Mouse (Mus musculus): ENCODE measurements around the gene Bend7.

Bend7 gene

GRCm38 (mm10) chr2:4717769-4718661 lies at the start of gene Bend7:
Bend7 (plus strand) TSS chr2:4717831.
- in situ Hi-C loops (cut with MboI) = no loop called here

DNA sequence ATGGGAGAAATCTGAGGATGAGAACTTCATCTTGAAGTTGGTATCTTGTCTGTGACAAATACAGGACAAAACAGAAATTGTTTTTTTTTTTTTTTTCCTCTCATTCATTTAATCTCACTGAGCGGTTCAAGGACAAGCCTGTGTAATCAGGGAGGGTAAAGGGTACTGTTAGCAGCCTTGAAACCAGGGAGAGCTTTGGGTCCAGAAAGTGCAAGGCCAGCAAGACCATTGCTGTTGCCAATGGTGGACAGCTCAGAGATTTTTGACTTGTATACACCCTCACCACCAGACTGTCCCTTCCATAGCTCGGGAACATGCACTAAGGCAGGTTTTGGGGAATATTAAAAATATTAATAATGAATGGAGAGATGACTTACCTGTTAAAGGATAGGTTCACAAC lies 49.0 kb upstream of the Bend7 start:
- in situ Hi-C loops (cut with MboI) = no loop called here

GRCm38 (mm10) chr2:4669701-4670100 lies 47.9 kb upstream of the Bend7 start:
- in situ Hi-C loops (cut with MboI) = no loop called here

- in situ Hi-C loops (cut with MboI) = no loop called here
Measured at GRCm38 (mm10) chr2:4671636-4672035, 46.0 kb upstream of the Bend7 start.

- in situ Hi-C loops (cut with MboI) = no loop called here
Measured at GRCm38 (mm10) chr2:4679886-4680285, 37.7 kb upstream of the Bend7 start.

GRCm38 (mm10) chr2:4711262-4711661 lies 6.4 kb upstream of the Bend7 start:
- in situ Hi-C loops (cut with MboI) = no loop called here

DNA sequence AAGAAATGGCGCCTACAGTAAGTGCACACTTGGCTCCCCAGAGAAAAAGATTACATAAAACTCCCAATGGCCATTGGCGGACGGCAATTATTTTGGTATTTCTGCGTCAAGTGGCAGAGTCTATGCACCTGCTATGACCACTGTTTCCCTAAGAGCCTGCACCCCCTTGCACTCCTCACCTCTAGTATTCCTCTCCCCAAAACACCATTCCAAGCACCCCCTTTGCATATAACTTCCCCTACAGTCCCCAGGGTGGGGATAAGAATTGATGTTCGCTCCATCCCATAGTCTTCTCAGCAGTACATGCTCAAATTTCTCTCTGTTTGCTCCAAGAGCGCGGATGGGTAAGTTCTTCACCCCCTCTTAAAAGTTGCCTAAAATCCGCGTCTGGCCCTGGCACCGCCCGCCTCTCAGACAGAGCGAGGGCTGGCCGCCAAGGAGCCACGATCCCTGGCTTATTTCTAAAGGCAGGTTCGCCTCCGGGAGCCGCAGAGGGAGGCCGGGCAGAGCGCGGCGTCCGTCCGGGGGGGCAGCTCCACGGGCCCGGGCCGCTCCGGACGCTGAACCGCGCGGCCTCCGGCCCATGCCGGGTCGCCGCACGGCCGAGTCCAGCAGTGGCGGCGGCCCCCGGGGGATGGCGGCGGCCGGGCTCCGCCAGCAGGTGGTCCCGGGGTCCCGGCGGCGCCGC lies 406 bp upstream of the Bend7 start:
- in situ Hi-C loops (cut with MboI) = no loop called here

GRCm38 (mm10) chr2:4723088-4723487 lies 5.5 kb downstream of the Bend7 start:
- in situ Hi-C loops (cut with MboI) = no loop called here

DNA sequence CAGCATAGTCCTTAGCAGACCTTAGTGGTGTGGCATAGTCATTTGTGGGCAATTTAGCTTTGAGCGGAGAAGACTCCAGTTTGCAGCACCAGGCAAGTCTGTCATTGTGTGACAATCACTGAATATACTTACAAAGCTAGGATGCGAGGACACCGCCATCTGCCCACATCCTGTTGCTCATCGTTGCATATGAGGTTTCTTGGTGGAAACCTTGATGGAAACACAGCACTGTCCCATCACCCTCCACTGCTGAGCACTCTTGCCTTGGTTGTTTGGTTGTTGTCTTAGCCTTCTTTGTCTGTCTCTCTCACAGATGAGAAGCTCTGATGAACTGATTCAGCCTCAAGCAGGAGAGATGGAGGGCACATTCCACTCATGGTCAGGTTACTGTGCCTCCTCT lies 12.5 kb downstream of the Bend7 start:
- in situ Hi-C loops (cut with MboI) = no loop called here

DNA sequence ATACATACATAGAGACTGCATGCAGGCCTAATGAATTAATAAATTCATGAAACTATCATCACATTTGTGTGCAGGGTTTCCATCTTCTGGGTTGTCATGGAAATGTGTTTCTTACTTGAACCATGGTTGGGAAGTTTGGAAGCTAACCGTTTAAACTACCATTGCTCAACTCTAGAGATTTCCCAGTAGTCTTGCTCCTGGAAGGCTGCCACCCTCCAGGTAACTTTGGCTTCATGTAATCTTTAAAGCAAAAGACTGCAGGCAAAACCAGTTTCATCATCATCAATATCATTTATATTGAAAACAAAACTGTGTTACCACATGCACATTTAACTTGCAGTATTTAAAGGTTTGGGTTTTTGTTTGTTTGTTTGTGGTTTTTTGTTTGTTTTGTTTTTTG lies 16.3 kb downstream of the Bend7 start:
- in situ Hi-C loops (cut with MboI) = no loop called here

- in situ Hi-C loops (cut with MboI) = no loop called here
Measured at GRCm38 (mm10) chr2:4736095-4736797, 18.6 kb downstream of the Bend7 start.

DNA sequence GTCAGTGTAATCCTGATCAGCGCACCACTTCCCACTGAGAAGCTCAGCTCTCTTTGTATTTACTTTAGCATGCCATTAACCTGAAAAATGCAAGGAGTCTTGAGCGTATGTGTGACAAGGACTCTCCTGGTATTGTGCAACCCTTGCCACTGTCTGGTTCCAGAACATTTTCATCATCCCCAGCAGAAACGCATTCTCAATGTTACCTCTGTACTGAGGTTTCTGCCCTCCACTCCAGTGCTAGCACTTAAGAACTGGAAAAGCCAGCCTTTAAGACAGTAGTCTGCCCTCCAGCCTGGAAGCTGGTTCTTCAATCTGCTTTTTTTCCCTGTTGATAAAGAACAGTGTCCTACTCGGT lies 19.1 kb downstream of the Bend7 start:
- in situ Hi-C loops (cut with MboI) = no loop called here

DNA sequence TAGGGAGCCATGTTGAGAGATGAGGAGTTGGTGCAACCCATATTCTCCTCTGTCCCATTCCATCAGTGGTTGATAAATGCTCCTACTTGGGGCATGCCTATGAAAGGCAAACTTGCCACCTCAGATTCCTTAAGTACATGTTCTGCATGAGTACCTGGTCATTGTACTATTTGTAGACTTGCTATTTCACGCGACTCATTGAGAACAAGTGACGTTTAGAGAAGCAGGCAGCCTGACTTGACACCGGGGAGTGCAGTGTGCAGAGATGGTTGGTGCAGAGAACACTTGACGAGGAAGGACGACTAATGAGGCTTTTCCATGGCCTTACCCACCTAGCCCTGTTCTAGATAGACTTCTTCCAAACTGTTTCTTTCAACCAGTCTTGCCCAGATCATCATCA lies 34.3 kb downstream of the Bend7 start:
- in situ Hi-C loops (cut with MboI) = no loop called here

DNA sequence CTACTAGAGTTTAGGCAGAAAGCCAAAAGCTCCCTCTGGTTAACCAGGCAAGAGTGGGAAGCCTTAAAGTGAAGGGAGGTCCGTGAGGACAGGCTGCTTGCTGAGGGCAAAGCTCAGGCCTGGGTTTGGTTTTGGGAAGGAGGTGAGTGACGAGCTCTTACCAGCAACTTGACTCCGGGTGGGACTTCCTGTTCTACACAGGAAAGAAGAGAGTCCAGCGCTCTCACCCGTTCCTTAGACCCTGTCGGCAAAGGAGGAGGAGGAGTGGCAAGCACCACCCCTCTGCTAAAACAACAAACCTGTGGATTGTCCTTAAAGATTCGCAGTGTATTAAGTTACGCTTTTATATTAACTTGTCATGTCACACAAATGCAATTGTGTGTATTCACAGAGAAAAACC lies 38.1 kb downstream of the Bend7 start:
- in situ Hi-C loops (cut with MboI) = no loop called here

DNA sequence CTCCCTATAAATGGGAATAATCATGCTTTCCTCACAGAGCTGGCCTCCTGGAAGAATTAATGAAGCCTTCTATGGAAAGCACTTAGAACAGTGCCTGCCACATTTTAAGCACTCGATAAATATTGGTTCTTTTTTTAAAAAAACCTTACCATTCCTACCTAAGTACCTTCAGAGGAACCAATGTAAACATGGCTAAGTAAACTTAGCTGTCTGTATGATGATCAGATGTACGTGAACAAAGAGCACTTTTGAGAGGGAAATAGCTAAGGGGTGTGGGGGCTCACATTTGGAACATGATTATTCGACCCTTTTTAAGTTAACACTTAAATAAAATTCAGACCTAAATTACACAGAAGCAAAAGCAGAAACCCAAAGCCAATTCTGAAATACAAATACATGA lies 39.6 kb downstream of the Bend7 start:
- in situ Hi-C loops (cut with MboI) = no loop called here

DNA sequence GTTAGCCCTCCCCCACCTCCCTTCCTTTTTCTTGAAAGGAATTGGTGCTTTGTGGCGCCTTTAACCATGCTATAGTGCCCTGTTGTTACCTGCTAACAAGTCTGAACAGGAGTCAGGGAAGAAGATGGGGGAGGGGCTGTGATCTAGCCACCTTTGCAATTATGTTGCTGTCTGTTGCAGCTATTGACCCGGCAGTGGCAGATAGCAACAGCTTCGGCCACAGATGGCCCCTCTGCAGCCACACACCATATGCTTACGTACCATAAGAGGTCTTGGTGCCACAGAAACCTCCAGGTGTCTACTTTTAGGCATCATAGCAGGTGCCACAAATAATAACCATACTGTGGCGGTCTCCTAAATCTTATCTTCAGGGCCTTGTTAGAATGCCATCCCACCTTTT lies 43.1 kb downstream of the Bend7 start:
- in situ Hi-C loops (cut with MboI) = no loop called here

DNA sequence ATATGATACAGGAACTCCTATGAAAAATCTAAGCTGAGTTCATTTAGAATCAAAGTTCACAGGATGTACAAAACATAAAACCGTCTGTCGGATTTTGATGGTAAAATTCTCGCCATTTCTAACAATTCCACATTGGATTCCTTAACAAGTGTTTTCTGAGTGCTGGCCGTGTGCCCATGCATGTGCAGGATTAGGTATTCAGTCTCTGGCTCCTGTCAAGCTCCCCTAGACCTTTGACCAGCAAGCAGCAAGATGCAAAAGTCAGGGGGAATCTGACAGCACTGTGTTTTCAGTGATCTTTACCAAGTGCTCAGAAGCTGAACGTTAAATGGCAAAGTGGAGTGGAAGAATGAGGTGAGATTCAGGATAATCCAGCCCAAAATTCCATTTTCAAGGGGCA lies 44.3 kb downstream of the Bend7 start:
- in situ Hi-C loops (cut with MboI) = no loop called here

- in situ Hi-C loops (cut with MboI) = no loop called here
Measured at GRCm38 (mm10) chr2:4764071-4764470, 46.4 kb downstream of the Bend7 start.

DNA sequence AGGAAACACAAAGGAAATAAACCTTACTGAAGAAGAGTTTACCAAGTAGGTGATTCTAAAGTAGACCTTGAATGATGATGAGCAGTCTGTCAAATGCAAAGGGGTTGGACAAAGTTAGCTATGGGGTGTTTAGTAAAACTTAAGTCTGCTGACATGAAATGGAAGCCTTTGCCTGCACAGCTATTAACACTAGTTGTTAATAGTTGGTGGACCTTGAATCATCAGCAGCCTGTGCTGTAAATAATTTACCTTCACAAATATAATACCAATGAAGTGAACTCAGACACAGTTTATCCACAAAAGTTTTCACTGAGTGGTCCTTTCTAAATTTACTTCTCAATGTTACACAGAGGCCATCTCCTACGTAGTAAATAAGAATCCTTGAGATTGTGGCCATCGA lies 52.7 kb downstream of the Bend7 start:
- in situ Hi-C loops (cut with MboI) = no loop called here

DNA sequence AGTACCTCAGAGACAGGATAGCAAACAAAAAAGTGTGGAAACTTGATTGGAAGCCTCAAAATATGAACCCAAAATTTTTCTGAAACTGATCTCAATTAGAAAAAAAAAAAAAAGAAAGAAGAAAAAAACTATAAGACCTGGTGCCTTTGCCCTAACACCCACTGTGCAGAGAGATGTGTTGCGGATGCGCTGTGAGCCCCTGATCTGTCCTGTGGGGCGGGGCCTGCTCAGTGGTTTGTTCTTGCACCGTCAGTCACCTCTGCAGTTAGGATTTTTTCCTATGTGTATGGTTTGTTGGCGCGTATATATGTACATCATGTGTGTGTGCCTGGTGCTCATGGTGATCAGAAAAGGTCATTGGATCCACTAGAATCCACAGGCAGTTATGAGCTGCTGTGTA lies 56.3 kb downstream of the Bend7 start:
- in situ Hi-C loops (cut with MboI) = no loop called here

DNA sequence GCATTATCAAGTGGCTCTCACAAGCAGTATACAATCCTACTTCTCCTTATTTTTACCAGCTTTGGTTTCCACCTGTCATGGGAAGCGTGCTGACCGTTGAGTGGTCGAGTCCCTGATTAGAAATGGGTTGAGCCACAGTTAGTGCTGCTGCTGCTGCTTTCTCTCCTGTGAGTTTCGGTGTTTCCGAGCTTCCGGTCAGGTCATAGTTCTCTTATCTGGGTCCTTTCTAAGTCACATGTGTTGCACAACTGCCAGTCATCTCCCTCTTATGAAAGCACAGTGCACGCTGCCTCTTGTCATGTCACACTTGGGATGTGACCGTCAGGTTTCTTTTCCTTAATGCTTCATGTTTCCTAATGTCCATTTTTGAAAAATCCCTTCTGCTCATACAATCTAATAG lies 59.7 kb downstream of the Bend7 start:
- in situ Hi-C loops (cut with MboI) = no loop called here

DNA sequence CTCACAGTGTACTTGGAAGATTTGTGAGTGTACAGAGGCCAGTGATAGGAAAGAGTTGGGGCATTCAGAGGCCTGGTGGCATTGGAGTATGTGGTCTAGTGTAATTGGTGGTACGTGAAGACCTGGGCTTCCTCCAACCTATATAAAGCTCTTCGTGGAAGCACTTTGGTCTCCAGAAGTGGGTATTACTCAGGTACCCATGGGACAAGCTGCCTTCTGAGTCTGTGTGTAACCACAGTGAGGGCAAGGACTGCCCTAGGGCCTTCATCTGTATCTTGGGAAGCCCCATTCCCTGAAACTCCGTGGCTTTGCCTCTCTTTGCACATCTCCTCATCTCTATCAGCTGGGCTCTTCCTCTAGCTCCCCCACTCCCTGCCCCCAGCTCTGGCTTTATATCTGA lies 64.0 kb downstream of the Bend7 start:
- in situ Hi-C loops (cut with MboI) = no loop called here

- in situ Hi-C loops (cut with MboI) = no loop called here
Measured at GRCm38 (mm10) chr2:4782401-4782800, 64.8 kb downstream of the Bend7 start.

Data from mature B cell (primary cell).